Mouse (Mus musculus): ENCODE results near the gene H2al1j.
"Not testable (repeated sequence)": the region's sequence is repeated elsewhere in the genome, so short reads cannot be mapped to it uniquely, and the experiment has no call there.

H2al1j gene

DNA sequence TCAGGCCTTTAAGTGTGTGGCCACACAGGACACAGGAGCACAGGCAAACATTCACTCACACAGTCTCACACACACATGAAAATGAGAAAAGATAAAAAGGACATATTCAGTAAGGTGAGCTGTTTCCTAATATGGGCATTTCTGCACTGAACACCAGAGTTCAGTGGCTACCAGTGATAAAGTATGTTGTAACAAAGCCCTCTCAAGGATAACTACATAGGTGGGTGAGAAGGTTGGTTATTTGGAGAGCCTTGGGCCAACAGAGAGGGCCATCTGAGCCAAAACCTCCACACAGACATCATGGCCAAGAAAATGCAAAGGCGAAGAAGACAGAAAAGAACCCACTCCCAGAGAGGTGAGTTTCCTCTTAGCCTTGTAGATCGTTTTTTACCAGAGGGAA lies at the start of gene H2al1j:
H2al1j (plus strand) TSS at position 301 of the 400 bp plus-strand sequence.
- DNase-seq (ENCODE audit: low read depth, low spot score), result not testable (repeated sequence)

- DNase-seq (ENCODE audit: low read depth, low spot score), result no peak
Measured at GRCm38 (mm10) chrX:11280741-11281140, 46.9 kb upstream of the H2al1j start.

- no peak for DNase-seq (ENCODE audit: low read depth, low spot score)
Measured at GRCm38 (mm10) chrX:11288306-11288882, 39.2 kb upstream of the H2al1j start.

GRCm38 (mm10) chrX:11289244-11289643 lies 38.4 kb upstream of the H2al1j start:
- no peak for DNase-seq (ENCODE audit: low read depth, low spot score)

GRCm38 (mm10) chrX:11298957-11299356 lies 28.7 kb upstream of the H2al1j start, which contains the start of gene H2al1a:
Gene H2al1a (plus strand): TSS chrX:11299257.
- not testable (repeated sequence) for DNase-seq (ENCODE audit: low read depth, low spot score)

- DNase-seq (ENCODE audit: low read depth, low spot score), result not testable (repeated sequence)
Measured at GRCm38 (mm10) chrX:11302132-11302531, 25.5 kb upstream of the H2al1j start, which contains the start of gene H2al1b. Gene H2al1b (plus strand): TSS chrX:11302432.

DNA sequence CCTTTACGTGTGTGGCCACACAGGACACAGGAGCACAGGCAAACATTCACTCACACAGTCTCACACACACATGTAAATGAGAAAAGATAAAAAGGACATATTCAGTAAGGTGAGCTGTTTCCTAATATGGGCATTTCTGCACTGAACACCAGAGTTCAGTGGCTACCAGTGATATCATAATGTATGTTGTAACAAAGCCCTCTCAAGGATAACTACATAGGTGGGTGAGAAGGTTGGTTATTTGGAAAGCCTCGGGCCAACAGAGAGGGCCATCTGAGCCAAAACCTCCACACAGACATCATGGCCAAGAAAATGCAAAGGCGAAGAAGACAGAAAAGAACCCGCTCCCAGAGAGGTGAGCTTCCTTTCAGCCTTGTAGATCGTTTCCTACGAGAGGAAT lies 22.3 kb upstream of the H2al1j start, which contains the start of gene H2al1c:
H2al1c (plus strand) TSS at position 301 of the 400 bp plus-strand sequence.
- DNase-seq (ENCODE audit: low read depth, low spot score), result not testable (repeated sequence)

DNA sequence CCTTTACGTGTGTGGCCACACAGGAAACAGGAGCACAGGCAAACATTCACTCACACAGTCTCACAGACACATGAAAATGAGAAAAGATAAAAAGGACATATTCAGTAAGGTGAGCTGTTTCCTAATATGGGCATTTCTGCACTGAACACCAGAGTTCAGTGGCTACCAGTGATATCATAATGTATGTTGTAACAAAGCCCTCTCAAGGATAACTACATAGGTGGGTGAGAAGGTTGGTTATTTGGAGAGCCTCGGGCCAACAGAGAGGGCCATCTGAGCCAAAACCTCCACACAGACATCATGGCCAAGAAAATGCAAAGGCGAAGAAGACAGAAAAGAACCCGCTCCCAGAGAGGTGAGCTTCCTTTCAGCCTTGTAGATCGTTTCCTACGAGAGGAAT lies 19.1 kb upstream of the H2al1j start, which contains the start of gene H2al1d:
H2al1d (plus strand) TSS at position 301 of the 400 bp plus-strand sequence.
- DNase-seq (ENCODE audit: low read depth, low spot score), result not testable (repeated sequence)

DNA sequence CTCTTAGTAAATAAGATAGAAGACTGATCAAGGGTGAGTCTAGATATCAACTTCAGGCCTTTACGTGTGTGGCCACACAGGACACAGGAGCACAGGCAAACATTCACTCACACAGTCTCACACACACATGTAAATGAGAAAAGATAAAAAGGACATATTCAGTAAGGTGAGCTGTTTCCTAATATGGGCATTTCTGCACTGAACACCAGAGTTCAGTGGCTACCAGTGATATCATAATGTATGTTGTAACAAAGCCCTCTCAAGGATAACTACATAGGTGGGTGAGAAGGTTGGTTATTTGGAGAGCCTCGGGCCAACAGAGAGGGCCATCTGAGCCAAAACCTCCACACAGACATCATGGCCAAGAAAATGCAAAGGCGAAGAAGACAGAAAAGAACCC lies 16.0 kb upstream of the H2al1j start, which contains the start of gene H2al1e:
H2al1e (plus strand) TSS at position 301 of the 400 bp plus-strand sequence.
- not testable (repeated sequence) for DNase-seq (ENCODE audit: low read depth, low spot score)

GRCm38 (mm10) chrX:11314858-11315257 lies 12.8 kb upstream of the H2al1j start, which contains the start of gene H2al1f:
Gene H2al1f (plus strand): TSS chrX:11315158.
- not testable (repeated sequence) for DNase-seq (ENCODE audit: low read depth, low spot score)

DNA sequence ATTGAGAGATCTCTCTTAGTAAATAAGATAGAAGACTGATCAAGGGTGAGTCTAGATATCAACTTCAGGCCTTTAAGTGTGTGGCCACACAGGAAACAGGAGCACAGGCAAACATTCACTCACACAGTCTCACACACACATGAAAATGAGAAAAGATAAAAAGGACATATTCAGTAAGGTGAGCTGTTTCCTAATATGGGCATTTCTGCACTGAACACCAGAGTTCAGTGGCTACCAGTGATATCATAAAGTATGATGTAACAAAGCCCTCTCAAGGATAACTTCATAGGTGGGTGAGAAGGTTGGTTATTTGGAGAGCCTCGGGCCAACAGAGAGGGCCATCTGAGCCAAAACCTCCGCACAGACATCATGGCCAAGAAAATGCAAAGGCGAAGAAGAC lies 9.7 kb upstream of the H2al1j start, which contains the start of gene H2al1g:
H2al1g (plus strand) TSS at position 301 of the 400 bp plus-strand sequence.
- DNase-seq (ENCODE audit: low read depth, low spot score), result not testable (repeated sequence)

GRCm38 (mm10) chrX:11321192-11321591 lies 6.4 kb upstream of the H2al1j start, which contains the start of gene H2al1h:
Gene H2al1h (plus strand): TSS chrX:11321492.
- DNase-seq (ENCODE audit: low read depth, low spot score), result not testable (repeated sequence)

GRCm38 (mm10) chrX:11324359-11324758 lies 3.3 kb upstream of the H2al1j start, which contains the start of gene H2al1i:
Gene H2al1i (plus strand): TSS chrX:11324659.
- DNase-seq (ENCODE audit: low read depth, low spot score), result not testable (repeated sequence)

GRCm38 (mm10) chrX:11345762-11346161 lies 18.1 kb downstream of the H2al1j start:
- DNase-seq (ENCODE audit: low read depth, low spot score), result no peak

DNA sequence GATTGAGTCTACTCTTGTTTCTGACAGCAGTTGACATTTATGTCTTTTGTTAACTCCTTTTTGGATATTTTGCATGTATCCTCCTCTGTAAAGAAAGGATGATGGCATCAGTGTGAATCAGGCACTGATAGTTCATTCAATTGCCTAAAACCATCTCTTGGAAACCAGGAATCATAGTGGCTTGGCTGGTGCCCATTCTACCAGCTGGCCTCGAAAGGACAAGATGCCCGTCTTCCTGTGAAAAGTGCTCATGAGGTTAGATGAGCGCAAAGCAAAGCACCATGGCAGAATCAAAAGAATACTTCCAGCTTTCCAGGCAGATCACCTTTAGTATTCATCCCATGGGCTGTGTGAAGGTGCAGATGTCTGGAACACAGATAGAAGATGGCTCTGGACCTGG lies 19.1 kb downstream of the H2al1j start:
- DNase-seq (ENCODE audit: low read depth, low spot score), result no peak

DNA sequence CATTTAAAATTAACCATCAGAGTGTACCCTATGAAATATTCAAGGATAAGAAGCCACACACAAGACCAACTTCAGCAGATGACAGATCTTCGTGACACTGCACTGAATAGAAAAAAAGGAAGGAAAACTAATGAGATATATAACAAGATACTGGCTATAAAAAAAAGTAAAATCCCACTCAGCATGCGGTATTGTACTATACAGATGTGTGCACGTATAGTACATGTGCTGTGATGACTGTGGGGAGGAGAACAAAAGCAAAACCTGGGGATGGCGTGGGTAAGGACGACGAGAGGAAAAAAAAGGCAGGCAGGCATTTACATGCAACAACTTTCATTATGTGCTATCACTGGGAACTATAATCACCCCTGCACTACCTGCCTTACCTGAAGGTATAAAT lies 33.2 kb downstream of the H2al1j start:
- no peak for DNase-seq (ENCODE audit: low read depth, low spot score)

DNA sequence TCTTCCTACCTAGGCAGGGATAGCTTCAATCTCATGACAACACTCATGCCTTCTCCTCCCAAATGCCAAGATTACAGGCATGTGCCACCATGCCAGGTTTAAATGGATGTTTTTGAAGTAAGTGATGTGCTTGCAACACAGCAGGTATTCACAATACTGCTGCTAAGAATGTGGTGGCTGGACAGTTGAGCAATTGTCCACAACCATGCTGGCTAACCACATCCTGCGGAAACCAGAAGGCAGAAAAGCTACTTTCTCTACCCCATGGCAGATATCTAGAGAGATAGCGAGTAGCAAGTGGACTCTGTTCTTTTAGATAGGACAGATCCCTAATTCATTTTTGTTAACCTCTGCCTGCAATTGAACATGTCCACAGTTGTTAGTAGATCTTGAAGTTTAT lies 33.6 kb downstream of the H2al1j start:
- no peak for DNase-seq (ENCODE audit: low read depth, low spot score)

DNA sequence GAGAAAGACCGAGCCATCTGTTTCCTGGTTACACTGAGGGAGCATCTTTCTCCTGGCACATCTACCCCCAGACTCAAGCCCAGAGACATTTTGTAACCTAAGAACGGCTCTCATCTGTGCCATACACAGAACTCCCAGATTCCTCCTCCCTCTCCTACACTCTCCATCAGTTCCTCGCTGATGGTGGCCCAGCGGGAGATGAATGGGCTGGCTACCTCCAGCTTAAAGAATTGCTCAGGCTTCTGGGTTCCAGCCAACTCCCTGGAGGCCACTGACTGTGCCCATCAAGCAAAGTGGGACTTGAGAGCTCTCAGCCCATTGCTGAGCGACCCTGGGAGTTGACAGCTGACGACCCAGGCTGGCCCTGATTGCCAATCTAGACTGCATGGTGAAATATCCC lies 36.3 kb downstream of the H2al1j start:
- DNase-seq (ENCODE audit: low read depth, low spot score), result no peak

GRCm38 (mm10) chrX:11365151-11365550 lies 37.5 kb downstream of the H2al1j start:
- no peak for DNase-seq (ENCODE audit: low read depth, low spot score)

Data from brain, embryonic 18.5 days (tissue).